Mouse (Mus musculus): ENCODE measurements around the gene Cacna2d3.

- no peak for TF ChIP-seq ZC3H11A (IDR thresholded peaks at IDR 0.05; ENCODE audit: low read depth, low read length)
- TF ChIP-seq TBP (IDR thresholded peaks at IDR 0.05; ENCODE audit: low read depth, low read length): no peak
- no peak for TF ChIP-seq POLR2A (IDR thresholded peaks at IDR 0.05; ENCODE audit: control insufficient read depth in 1 of 2, insufficient read depth in 1 of 2, low read depth in 1 of 2, low read length in 2 of 2, poor library complexity in 1 of 2)
- no peak for TF ChIP-seq CTCF (IDR thresholded peaks at IDR 0.05 in 2 of 3, conservative IDR thresholded peaks at IDR 0.05 in 1 of 3; ENCODE audit: control insufficient read depth in 1 of 3, insufficient read depth in 1 of 3, low read depth in 2 of 3, low read length in 3 of 3, poor library complexity in 1 of 3, severe bottlenecking in 1 of 3)
- TF ChIP-seq GATA1 (IDR thresholded peaks at IDR 0.05; ENCODE audit: low read depth, low read length): no peak
- no peak for TF ChIP-seq RAD21 (IDR thresholded peaks at IDR 0.05; ENCODE audit: low read depth, low read length)
- TF ChIP-seq ETS1 (IDR thresholded peaks at IDR 0.05; ENCODE audit: low read depth, low read length): no peak
- TF ChIP-seq USF1 (IDR thresholded peaks at IDR 0.05; ENCODE audit: low read depth, low read length): no peak
- TF ChIP-seq ZMIZ1 (IDR thresholded peaks at IDR 0.05; ENCODE audit: low read depth, low read length): no peak
- TF ChIP-seq BHLHE40 (IDR thresholded peaks at IDR 0.05; ENCODE audit: borderline replicate concordance, low read depth, low read length): no peak
- TF ChIP-seq POLR2AphosphoS2 (IDR thresholded peaks at IDR 0.05; ENCODE audit: low read length): no peak
- no peak for TF ChIP-seq MEF2A (IDR thresholded peaks at IDR 0.05; ENCODE audit: extremely low read depth, insufficient replicate concordance, low read depth, low read length, poor library complexity, severe bottlenecking)
- TF ChIP-seq JUND (IDR thresholded peaks at IDR 0.05; ENCODE audit: low read depth, low read length): no peak
- TF ChIP-seq TCF12 (IDR thresholded peaks at IDR 0.05; ENCODE audit: low read depth, low read length): no peak
Measured at GRCm38 (mm10) chr14:29435203-29435602, 286.5 kb downstream of the Cacna2d3 start.

All from MEL (cell line).